Mouse (Mus musculus): ENCODE data around the gene Taf9.

The Taf9 gene

DNA sequence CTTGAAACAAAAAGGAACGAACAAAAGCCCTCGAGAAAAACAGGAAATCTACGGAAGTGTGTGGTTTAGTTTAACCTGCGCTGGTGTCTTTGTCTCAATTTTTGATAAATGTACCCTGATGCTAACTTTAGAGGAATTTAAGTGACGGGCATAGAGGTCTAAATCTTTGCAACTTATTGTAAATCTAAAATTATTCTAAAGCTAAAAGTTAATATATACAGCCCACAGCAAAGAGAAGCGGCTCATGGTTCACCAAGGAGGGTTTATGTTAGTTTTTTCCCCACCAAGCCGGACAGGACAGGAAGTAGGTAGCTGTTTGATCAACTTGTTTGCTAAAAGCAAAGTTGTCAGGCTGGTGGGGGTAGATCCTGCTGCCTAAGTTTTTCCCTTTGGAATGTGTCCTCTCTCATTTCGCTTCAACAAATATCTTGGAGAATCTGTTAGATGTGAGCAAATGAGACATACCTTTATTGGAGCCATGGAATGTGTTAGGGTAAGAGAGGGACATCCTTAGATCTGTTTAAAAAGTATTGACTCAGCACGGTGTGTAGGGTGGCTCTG is 18.9 kb downstream of the Taf9 start:
- no peak for DNase-seq (ENCODE audit: low spot score)

DNA sequence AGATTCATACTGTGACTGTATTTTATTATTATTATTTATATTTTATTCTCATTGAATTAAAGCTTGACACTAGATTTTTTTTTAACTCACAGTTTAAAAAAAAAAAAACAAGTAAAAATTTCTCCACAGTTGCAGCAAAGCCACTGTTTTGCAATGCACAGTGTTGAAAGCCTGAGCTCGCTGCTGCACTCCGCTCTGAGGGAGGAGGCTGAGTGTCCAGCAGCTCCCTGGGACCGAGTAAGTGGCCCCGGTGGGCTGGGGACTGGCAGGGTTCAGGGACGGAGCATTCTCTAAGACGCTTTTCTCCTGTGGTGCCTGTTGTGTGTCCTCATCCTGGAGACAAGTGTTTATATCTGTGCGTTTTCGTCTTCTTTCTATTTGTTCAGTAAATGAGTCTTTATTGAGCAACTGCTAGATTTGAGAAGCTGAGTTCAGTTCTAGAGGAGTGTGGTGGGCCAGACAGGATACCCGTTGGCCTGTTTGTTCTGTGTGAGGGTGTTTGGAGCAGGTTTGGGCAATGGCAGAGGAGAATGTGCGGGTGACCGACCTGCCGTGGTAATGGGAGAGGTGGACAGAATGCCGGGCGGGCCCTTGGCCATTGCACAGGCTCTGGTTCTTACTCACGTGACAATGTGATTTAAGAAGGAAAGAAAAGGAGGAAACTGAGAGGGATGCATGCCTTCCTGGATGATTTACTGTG is 24.7 kb downstream of the Taf9 start:
- no peak for DNase-seq (ENCODE audit: low spot score)

DNA sequence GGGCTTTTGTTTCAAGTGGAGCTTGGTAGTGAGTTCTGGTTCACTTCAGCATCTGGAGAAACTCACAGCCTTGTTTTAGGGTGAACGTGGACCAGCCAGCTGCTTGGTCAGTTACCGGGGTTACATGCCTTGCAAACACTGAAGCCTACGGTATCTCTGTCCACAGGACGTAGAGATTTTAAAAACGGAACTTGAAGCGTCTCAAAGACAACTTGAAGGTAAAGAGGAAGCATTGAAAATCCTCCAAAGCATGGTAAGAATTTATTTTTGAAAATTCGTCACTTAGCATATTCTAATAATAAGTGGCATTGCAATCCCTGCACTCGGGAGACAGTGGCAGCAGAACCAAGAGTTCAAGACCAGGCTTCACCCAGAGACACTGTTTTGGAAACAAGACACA is 30.2 kb downstream of the Taf9 start:
- DNase-seq (ENCODE audit: low spot score), result no peak

DNA sequence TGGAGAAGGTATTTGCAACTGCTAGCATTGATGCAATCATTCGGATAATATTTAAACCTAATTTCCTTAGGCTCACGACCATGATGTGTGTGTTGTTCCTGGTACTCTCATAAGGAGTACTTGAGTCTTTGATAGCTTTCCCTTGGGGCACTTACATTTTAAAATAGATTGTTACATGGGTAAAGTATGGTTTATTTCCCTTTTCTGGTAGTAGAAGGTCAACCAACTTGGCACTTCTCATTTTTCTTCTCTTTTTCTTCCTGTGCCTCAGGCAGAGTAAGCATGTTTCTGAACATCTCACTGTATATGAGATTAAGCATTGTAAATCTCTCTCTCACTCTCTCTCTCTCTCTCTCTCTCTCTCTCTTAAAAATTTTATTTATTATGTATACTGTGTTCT is 31.5 kb downstream of the Taf9 start:
- DNase-seq (ENCODE audit: low spot score), result no peak

DNA sequence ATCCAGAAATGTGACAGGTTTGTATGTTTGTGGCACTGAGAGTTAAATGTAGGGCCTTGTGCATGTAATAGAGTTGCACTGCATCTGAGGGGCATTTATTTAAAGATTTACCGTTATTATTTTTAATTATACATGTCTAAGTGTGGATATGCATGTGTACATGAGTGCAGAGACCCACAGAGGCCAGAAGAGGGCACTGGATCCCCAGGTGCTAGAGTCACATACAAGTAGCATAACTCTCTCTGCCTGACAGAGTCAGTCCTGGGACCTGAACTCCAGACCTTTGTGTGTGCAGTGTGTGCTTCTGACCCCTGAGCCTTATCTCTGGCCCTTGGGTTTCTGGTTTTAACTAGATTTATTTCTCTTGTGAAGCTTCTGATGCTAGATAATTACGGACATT is 33.0 kb downstream of the Taf9 start:
- DNase-seq (ENCODE audit: low spot score), result no peak

DNA sequence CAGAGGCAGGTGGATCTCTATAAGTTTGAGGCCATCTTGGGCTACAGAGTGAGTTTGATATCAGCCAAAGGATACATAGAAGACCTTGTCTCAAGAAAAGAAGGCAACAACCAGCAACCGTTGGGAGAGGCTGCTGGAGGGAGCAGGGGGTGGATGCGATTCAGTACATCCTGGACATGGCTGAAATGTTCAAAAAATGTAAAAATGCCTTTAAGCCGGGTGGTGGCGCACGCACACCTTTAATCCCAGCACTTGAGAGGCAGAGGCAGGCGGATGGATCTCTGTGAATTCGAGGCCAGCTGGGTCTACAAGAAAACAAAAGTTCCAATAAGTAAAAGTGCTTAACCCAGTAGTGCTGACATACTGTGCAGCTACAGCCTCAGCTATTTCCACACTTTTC is 36.1 kb downstream of the Taf9 start:
- no peak for DNase-seq (ENCODE audit: low spot score)

DNA sequence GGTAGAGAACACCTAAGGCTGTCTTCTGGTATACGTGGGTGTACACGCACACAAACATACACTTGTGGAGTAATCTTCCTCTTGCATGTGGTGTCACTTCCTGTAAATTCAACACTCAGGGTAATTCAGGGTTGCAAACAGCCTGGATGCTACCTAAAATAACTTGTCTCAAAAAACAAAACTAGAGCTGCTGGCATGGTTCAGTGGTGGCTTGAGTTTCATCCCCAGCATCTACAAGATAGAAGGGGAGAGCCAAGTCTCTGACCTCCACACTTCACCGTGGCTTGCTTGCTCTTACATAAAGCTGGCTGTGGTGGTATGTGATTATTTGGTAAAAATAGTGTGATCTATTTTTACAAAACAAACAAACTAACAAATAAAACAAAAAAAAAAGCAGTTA is 46.2 kb downstream of the Taf9 start:
- no peak for DNase-seq (ENCODE audit: low spot score)

DNA sequence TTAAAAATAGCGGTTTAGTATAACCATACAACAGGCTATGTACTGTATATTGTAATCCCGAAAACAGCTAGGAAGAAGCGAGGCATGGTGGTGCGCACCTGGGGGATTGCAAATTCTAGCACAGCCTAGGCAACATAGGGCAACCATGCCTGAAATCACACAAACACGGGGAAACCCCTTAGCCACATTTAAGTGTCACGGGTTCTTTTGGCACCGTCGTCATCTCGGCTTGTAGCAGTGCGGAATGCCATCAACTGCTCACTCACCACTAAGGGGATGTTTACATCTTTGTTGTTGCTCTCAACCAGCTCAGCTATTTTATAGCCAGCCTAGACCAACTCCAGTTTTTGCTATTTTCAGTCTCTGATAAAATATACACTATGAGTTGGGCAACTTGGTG is 47.5 kb downstream of the Taf9 start:
- DNase-seq (ENCODE audit: low spot score), result no peak

DNA sequence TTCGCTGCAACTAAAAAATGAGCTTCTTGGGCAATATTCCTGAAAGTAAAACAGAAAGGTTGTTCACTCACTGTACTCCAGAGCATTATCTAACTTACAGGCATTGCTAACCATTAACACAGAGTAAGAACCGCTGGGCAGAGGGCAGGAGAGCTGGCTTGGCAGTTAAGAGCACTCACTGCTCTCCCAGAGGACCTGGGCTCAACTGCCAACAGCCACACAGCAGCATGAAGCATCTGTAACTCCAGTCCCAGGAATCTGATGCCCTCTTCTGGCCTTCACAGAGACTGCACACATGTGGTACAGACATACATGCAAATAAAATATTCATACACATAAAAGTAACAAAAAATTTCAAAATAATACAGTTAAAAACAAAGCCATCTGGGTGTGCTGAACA is 52.1 kb downstream of the Taf9 start:
- DNase-seq (ENCODE audit: low spot score), result no peak

Measured in ovary, postnatal 10 days (tissue).